Mouse (Mus musculus): ENCODE measurements around the gene Pgam1. TPM values are rescaled to one million over a fixed set of nuclear protein-coding genes. Genes with fewer than 3 reads are reported as not detected.
A peak's percentile ranks its signal among the peaks of the same experiment; 100 is the strongest.

The Pgam1 gene
- polyA plus RNA-seq, 1 experiment: 736 TPM

DNA sequence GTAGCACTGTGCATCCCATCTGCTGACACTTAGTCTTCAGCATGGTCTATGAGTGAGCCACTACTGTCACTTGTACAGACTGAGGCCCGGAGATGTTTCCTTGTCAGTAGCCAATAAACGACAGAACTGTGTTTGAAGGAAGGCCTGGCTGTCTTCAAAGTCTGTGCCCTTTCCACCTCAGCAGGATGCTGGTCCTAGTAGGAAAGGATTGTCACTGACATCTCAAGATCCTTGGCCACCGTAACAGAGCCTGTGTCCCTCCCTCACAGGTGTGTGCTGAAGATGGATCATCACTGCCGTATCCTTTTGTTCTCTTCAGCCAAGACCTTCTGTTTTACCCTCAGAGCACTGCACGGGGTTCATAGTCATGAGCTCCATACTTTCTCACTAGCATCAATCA, 26.8 kb downstream of the Pgam1 start:
- Histone ChIP-seq H3K27me3 (ENCODE audit: control insufficient read depth, insufficient read depth, insufficient read length) (no peaks in the 10 kb centered on the region), H3K4me3 (ENCODE audit: insufficient read depth, poor library complexity, severe bottlenecking) (no peak overlapping the region), H3K79me3 (ENCODE audit: low read depth) (peaks cover 48% of the 10 kb centered on the region), H3ac (ENCODE audit: control insufficient read depth, insufficient read length, low read depth) (no peak overlapping the region), H3K79me2 (ENCODE audit: control insufficient read depth, insufficient read depth) (peaks cover 67% of the 10 kb centered on the region), H3K36me3 (ENCODE audit: control insufficient read depth, insufficient read depth) (peaks cover 70% of the 10 kb centered on the region)
- TF ChIP-seq CEBPB (IDR thresholded peaks at IDR 0.05; ENCODE audit: low read depth): no peak
- no peak for TF ChIP-seq CTCF (IDR thresholded peaks at IDR 0.05; ENCODE audit: control insufficient read depth, insufficient read depth, insufficient read length)
- TF ChIP-seq USF1 (IDR thresholded peaks at IDR 0.05; ENCODE audit: low read depth): no peak

DNA sequence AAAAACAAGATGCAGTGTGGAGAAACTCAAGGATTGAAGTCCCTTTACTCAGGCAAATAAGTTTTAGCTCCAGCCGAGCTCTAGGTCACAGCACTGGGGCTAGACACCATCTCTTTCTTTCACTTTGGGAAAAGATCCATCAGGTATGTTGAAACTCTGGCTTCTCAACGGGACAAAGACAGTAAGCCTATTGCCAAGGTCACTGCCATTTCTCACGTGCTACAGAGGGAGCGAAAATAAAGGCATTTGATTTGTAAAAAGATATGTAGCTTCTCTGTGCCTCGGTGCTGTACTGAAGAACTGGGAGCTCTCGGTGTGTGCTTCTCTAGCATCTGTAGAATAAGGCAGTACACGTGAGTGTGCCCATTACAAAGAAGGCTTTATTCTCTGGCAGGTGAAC, 32.1 kb downstream of the Pgam1 start:
- Histone ChIP-seq H3K36me3 (ENCODE audit: control insufficient read depth, insufficient read depth) (peaks cover 98% of the 10 kb centered on the region), H3K4me3 (ENCODE audit: insufficient read depth, poor library complexity, severe bottlenecking) (no peak overlapping the region), H3K27me3 (ENCODE audit: control insufficient read depth, insufficient read depth, insufficient read length) (no peaks in the 10 kb centered on the region), H3ac (ENCODE audit: control insufficient read depth, insufficient read length, low read depth) (no peak overlapping the region), H3K79me3 (ENCODE audit: low read depth) (peaks cover 9% of the 10 kb centered on the region), H3K79me2 (ENCODE audit: control insufficient read depth, insufficient read depth) (peaks cover 20% of the 10 kb centered on the region)
- no peak for TF ChIP-seq USF1 (IDR thresholded peaks at IDR 0.05; ENCODE audit: low read depth)
- no peak for TF ChIP-seq MYOG (IDR thresholded peaks at IDR 0.05; ENCODE audit: control insufficient read depth, extremely low read depth, insufficient read length)
- TF ChIP-seq CEBPB (IDR thresholded peaks at IDR 0.05; ENCODE audit: low read depth): no peak
- no peak for TF ChIP-seq FOSL1 (IDR thresholded peaks at IDR 0.05; ENCODE audit: insufficient read depth, low read length, poor library complexity, severe bottlenecking)
- TF ChIP-seq MAX (IDR thresholded peaks at IDR 0.05): no peak
- TF ChIP-seq CTCF (IDR thresholded peaks at IDR 0.05; ENCODE audit: control insufficient read depth, insufficient read depth, insufficient read length): no peak
- TF ChIP-seq MYOD1 (IDR thresholded peaks at IDR 0.05; ENCODE audit: control insufficient read depth, insufficient read length, low read depth): no peak

DNA sequence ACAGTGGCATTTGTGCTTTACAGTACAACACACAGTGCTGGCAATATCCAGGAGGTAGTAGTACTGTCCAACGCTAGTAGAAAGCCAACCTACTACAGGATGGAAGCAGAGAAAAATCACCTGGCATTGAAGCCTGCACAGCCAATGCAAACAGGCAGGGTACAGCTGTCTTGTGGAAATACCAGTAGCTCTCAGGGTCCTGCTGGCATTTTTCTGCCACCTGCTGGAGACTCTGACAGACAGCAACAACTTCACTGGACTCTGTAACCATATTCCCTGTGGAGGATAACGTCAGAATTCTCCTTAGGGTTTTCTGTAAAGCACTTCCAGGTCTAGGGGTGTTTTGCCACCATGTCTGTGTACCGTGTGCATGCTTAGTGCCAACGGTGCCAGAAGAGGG, 40.6 kb downstream of the Pgam1 start:
- Histone ChIP-seq H3K79me3 (ENCODE audit: low read depth) (no peaks in the 10 kb centered on the region), H3ac (ENCODE audit: control insufficient read depth, insufficient read length, low read depth) (no peak overlapping the region), H3K36me3 (ENCODE audit: control insufficient read depth, insufficient read depth) (peaks cover 95% of the 10 kb centered on the region), H3K27me3 (ENCODE audit: control insufficient read depth, insufficient read depth, insufficient read length) (no peaks in the 10 kb centered on the region), H3K79me2 (ENCODE audit: control insufficient read depth, insufficient read depth) (no peaks in the 10 kb centered on the region), H3K4me3 (ENCODE audit: insufficient read depth, poor library complexity, severe bottlenecking) (no peak overlapping the region)
- no peak for TF ChIP-seq FOSL1 (IDR thresholded peaks at IDR 0.05; ENCODE audit: insufficient read depth, low read length, poor library complexity, severe bottlenecking)
- peak; percentile 16 for TF ChIP-seq CTCF (IDR thresholded peaks at IDR 0.05; ENCODE audit: control insufficient read depth, insufficient read depth, insufficient read length)

DNA sequence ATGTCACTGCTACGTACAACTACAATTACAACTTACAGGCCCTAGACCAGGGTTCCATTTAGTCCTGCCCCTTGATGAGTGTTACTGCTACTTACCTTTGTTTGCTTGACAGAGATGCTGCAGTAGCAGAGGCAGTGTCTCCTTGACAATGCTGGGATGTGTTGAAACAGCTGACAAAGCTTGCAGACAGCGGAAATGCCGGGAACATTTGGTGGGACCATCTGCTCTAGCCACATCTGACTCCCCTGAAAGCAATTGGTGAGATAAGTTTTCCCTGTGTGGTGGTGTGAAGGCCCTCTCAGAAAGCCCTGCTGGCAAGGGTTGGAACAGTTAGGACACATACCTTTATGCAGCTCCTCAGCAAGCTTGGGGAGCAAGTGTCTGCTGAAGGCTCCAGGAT, 41.9 kb downstream of the Pgam1 start:
- Histone ChIP-seq H3K36me3 (ENCODE audit: control insufficient read depth, insufficient read depth) (peaks cover 94% of the 10 kb centered on the region), H3ac (ENCODE audit: control insufficient read depth, insufficient read length, low read depth) (no peak overlapping the region), H3K27me3 (ENCODE audit: control insufficient read depth, insufficient read depth, insufficient read length) (no peaks in the 10 kb centered on the region), H3K4me3 (ENCODE audit: insufficient read depth, poor library complexity, severe bottlenecking) (no peak overlapping the region), H3K79me3 (ENCODE audit: low read depth) (no peaks in the 10 kb centered on the region), H3K79me2 (ENCODE audit: control insufficient read depth, insufficient read depth) (no peaks in the 10 kb centered on the region)
- TF ChIP-seq MYOD1 (IDR thresholded peaks at IDR 0.05; ENCODE audit: control insufficient read depth, insufficient read length, low read depth): no peak
- no peak for TF ChIP-seq MYOG (IDR thresholded peaks at IDR 0.05; ENCODE audit: control insufficient read depth, extremely low read depth, insufficient read length)
- TF ChIP-seq CTCF (IDR thresholded peaks at IDR 0.05; ENCODE audit: control insufficient read depth, insufficient read depth, insufficient read length): no peak
- TF ChIP-seq MAX (IDR thresholded peaks at IDR 0.05): no peak
- TF ChIP-seq USF1 (IDR thresholded peaks at IDR 0.05; ENCODE audit: low read depth): no peak
- TF ChIP-seq CEBPB (IDR thresholded peaks at IDR 0.05; ENCODE audit: low read depth): no peak
- no peak for TF ChIP-seq FOSL1 (IDR thresholded peaks at IDR 0.05; ENCODE audit: insufficient read depth, low read length, poor library complexity, severe bottlenecking)

Other genes with a start within 250 kb of the Pgam1 start
- gene Slit1, start 168.3 kb upstream of the Pgam1 start, polyA plus RNA-seq (2012; fragmentation: generic; extraction: Trizol): not detected
- gene Arhgap19, start 109.9 kb upstream of the Pgam1 start, polyA plus RNA-seq (2012; fragmentation: generic; extraction: Trizol): 8.9 TPM
- 0.06 TPM for gene Frat1, start 82.0 kb upstream of the Pgam1 start, polyA plus RNA-seq (2012; fragmentation: generic; extraction: Trizol)
- 0.60 TPM for gene Frat2, start 63.8 kb upstream of the Pgam1 start, polyA plus RNA-seq (2012; fragmentation: generic; extraction: Trizol)
- gene Rrp12, start 15.8 kb upstream of the Pgam1 start, polyA plus RNA-seq (2012; fragmentation: generic; extraction: Trizol): 33.6 TPM
- 46.5 TPM for gene Exosc1, start 21.5 kb downstream of the Pgam1 start, polyA plus RNA-seq (2012; fragmentation: generic; extraction: Trizol)
- 104 TPM for gene Zdhhc16, start 21.6 kb downstream of the Pgam1 start, polyA plus RNA-seq (2012; fragmentation: generic; extraction: Trizol)
- gene Mms19, start 69.2 kb downstream of the Pgam1 start, polyA plus RNA-seq (2012; fragmentation: generic; extraction: Trizol): 21.9 TPM
- 73.0 TPM for gene Ubtd1, start 69.8 kb downstream of the Pgam1 start, polyA plus RNA-seq (2012; fragmentation: generic; extraction: Trizol)
- 0.15 TPM for gene Ankrd2, start 124.1 kb downstream of the Pgam1 start, polyA plus RNA-seq (2012; fragmentation: generic; extraction: Trizol)
- gene Hoga1, start 133.7 kb downstream of the Pgam1 start, polyA plus RNA-seq (2012; fragmentation: generic; extraction: Trizol): 0.30 TPM
- 0.18 TPM for gene 4933411K16Rik, start 140.3 kb downstream of the Pgam1 start, polyA plus RNA-seq (2012; fragmentation: generic; extraction: Trizol)
- 16.5 TPM for gene Morn4, start 174.4 kb downstream of the Pgam1 start, polyA plus RNA-seq (2012; fragmentation: generic; extraction: Trizol)
- gene Pi4k2a, start 178.5 kb downstream of the Pgam1 start, polyA plus RNA-seq (2012; fragmentation: generic; extraction: Trizol): 18.7 TPM
- 92.7 TPM for gene Avpi1, start 217.1 kb downstream of the Pgam1 start, polyA plus RNA-seq (2012; fragmentation: generic; extraction: Trizol)
- gene Marveld1, start 235.5 kb downstream of the Pgam1 start, polyA plus RNA-seq (2012; fragmentation: generic; extraction: Trizol): 33.0 TPM

All from C2C12 (cell line).